Mouse (Mus musculus) kidney, embryonic 15.5 days (tissue): ENCODE data around the gene Tmem198b. TPM values are rescaled to one million over a fixed set of nuclear protein-coding genes. Genes with fewer than 3 reads are reported as not detected.

ENCODE experiments used
- ATAC-seq: fragments of 200-750 bp; cut with Nextera tagmentation; replicated peaks from 2 replicates; pipeline ENCODE4 v1.8.0; 2017; ENCODE audit warnings: moderate TSS enrichment; ENCODE audit not compliant: low FRiP score
- H3K27ac ChIP-seq: fragments of 300-500 bp; sonication (generic); 2 replicates; pipeline ENCODE4 v1.5.1; 2015; ENCODE audit warnings: mild to moderate bottlenecking, inconsistent platforms
- H3K27me3 ChIP-seq: fragments of 300-500 bp; sonication (generic); 2 replicates; pipeline ENCODE4 v1.6.1; 2015; ENCODE audit warnings: inconsistent platforms
- H3K36me3 ChIP-seq: fragments of 300-500 bp; sonication (generic); 2 replicates; pipeline ENCODE4 v1.6.1; 2015; ENCODE audit warnings: inconsistent platforms
- H3K4me1 ChIP-seq: fragments of 300-500 bp; sonication (generic); 2 replicates; pipeline ENCODE4 v1.6.1; 2015; ENCODE audit warnings: inconsistent platforms
- H3K4me2 ChIP-seq: fragments of 300-500 bp; sonication (generic); 2 replicates; pipeline ENCODE4 v1.6.1; 2015; ENCODE audit warnings: moderate library complexity, mild to moderate bottlenecking, inconsistent platforms
- H3K4me3 ChIP-seq: fragments of 300-500 bp; sonication (generic); replicated peaks from 2 replicates; pipeline ENCODE4 v1.5.1; 2015; ENCODE audit warnings: mild to moderate bottlenecking, inconsistent platforms
- H3K9ac ChIP-seq: fragments of 300-500 bp; sonication (generic); 2 replicates; pipeline ENCODE4 v1.6.1; 2015; ENCODE audit warnings: mild to moderate bottlenecking, inconsistent platforms
- H3K9me3 ChIP-seq: fragments of 300-500 bp; sonication (generic); replicated peaks from 2 replicates; pipeline ENCODE4 v1.6.1; 2016; ENCODE audit warnings: inconsistent platforms
- WGBS: fragments of 180-500 bp; shearing (Covaris S2); methylation state at CpG from one replicate; pipeline ENCODE4 v1.1.7; 2015; ENCODE audit warnings: mixed read lengths; 5-methylcytosine and 5-hydroxymethylcytosine counted together
- polyA plus RNA-seq: library from polyadenylated mRNA; unstranded; fragments of >200 nt; fragmentation: Nextera tagmentation; extraction: Ambion mirVana; gene quantifications from 2 replicates; pipeline ENCODE4 v1.2.1, GENCODE M21; 2015

Gene Tmem198b
- polyA plus RNA-seq, 1 experiment from 2014 or later, result 20.6 TPM

GRCm38 (mm10) chr10:128795581-128795980 lies 8.6 kb downstream of the Tmem198b start:
- Histone ChIP-seq H3K4me3 (no peak overlapping the region), H3K9me3 (no peaks in the 10 kb centered on the region), H3K27ac (no peak overlapping the region), H3K9ac (no peak overlapping the region), H3K4me1 (no peaks in the 10 kb centered on the region), H3K4me2 (no peak overlapping the region), H3K36me3 (peaks cover 16% of the 10 kb centered on the region), H3K27me3 (no peaks in the 10 kb centered on the region)
- no peak for ATAC-seq
- WGBS, result 97% methylated on average over 3 of the region's 3 CpGs

- ATAC-seq, result no peak
- 90% methylated on average over 5 of the region's 5 CpGs for WGBS
- Histone ChIP-seq H3K4me2 (no peak overlapping the region), H3K4me3 (no peak overlapping the region), H3K9me3 (no peaks in the 10 kb centered on the region), H3K4me1 (no peaks in the 10 kb centered on the region), H3K27ac (no peak overlapping the region), H3K9ac (no peak overlapping the region), H3K36me3 (peaks cover 5% of the 10 kb centered on the region; the same call in 1 of the 2 replicates), H3K27me3 (no peaks in the 10 kb centered on the region)
Measured at GRCm38 (mm10) chr10:128794391-128794790, 9.8 kb downstream of the Tmem198b start.

DNA sequence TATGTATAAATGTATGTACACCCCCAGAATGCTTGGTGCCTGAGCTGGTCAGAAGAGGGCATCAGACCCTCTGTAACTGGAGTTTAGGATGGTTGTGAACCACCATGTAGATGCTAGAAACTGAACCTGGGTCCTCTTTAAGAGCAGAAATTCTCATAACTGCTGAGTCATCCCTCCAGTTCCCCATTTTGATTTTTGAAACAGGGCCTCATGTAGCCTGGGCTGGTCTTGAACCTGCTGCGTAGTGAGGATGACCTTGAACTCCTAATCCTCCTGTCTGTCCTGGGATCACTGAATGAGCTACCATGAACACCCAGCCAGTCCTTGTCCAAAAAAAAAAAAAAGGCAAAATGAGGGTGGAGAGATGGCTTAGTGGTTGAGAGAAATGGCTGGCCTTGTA lies 10.9 kb downstream of the Tmem198b start:
- no peak for ATAC-seq

DNA sequence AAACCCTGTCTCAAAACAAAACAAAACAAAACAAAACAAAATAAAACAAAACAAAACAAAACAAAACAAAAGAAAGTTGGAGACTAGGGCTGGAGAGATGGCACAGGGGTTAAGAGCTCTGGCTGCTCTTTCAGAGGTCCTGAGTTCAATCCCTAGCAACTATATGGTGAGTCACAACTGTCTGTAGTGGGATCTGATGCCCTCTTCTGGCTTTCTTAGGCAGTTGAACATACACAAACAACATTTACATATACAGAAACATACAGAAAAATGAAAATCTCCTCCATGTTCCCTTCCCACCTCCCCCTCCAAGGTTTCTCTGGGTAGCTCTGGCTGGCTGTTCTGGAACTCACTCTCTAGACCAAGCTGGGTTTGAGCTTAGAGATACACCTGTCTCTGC lies 12.1 kb downstream of the Tmem198b start:
- H3K4me1 ChIP-seq, result no peaks in the 10 kb centered on the region
- no peaks in the 10 kb centered on the region for H3K9me3 ChIP-seq
- H3K4me2 ChIP-seq, result no peak overlapping the region
- ATAC-seq, result no peak
- no peak overlapping the region for H3K9ac ChIP-seq
- no peak overlapping the region for H3K27ac ChIP-seq
- no peaks in the 10 kb centered on the region for H3K27me3 ChIP-seq
- no peaks in the 10 kb centered on the region for H3K36me3 ChIP-seq
- H3K4me3 ChIP-seq, result no peak overlapping the region

More for the DNA sequence above, 10.9 kb downstream of the Tmem198b start:
- no peak overlapping the region for H3K27ac ChIP-seq
- H3K4me2 ChIP-seq, result no peak overlapping the region
- H3K9ac ChIP-seq, result no peak overlapping the region
- H3K36me3 ChIP-seq, result no peaks in the 10 kb centered on the region
- WGBS, result 94% methylated on average over 1 of the region's 1 CpGs
- H3K9me3 ChIP-seq, result no peaks in the 10 kb centered on the region
- no peaks in the 10 kb centered on the region for H3K27me3 ChIP-seq
- no peaks in the 10 kb centered on the region for H3K4me1 ChIP-seq
- H3K4me3 ChIP-seq, result no peak overlapping the region

DNA sequence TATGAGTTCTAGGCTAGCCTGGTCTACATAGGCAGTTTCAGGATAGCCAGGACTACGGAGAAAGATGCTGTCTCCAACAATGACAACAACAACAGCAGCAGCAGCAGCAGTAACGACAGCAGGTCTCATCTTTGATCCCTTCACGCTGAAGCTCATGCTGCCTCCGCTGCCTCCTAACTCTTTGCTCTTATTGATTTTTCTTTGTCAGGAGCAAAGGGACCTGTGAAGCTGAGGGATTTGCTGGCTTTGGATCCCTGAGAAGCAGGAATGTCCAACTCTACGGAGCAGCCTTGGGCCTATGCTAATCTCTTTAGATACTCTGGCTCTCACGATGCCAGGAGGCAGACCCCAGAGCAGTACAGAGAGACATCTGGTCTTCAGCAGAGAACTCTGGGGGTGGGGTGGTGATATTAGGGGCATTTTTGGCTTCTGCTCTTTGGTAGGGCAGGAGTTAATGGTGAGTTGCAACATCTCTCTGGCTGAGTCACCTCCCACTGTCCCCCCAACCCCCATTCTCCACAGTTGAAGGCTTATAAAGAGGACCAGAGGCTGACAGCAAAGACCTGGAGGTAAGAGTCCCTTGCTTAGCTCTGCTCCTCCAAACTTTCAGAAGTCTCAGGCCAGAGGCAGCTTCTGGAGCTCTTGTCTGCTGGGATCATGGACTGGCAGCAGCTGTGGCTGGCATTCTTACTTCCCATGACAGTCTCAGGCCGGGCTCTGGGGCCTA lies 13.6 kb downstream of the Tmem198b start, which contains the start of gene Mmp19:
Gene Mmp19 (plus strand): TSS at position 513 of the 727 bp plus-strand sequence.
- H3K4me3 ChIP-seq, result no peak within 1 kb of the TSS
- H3K36me3 ChIP-seq, result no peaks in the 10 kb centered on the region
- no peak within 1 kb of the TSS for H3K9ac ChIP-seq
- H3K9me3 ChIP-seq, result no peaks in the 10 kb centered on the region
- no peaks in the 10 kb centered on the region for H3K4me1 ChIP-seq
- no peak for ATAC-seq
- H3K27me3 ChIP-seq, result peaks cover 2% of the 10 kb centered on the region; the same call in 1 of the 2 replicates
- no peak within 1 kb of the TSS for H3K4me2 ChIP-seq
- H3K27ac ChIP-seq, result no peak within 1 kb of the TSS
- WGBS, result 79% methylated on average over 7 of the region's 7 CpGs

DNA sequence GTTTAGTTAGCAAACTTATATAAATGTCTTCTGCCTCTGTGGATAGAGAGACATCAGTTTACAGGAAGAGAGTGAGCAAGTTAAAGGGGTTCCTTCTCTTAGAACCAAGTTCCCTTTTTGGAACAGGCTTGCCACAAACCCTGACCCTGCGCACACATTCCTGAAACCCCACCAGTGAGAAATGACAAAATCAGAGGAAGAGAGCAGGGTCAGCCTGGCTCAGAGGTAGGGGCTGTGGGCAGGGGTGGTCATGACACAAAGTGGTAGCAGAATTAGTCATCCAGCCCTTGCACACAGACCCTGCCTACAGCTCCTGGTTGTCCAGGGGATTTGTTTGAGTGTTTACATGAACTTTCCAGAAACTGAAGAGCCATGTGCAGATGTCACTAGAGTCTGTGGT lies 24.0 kb downstream of the Tmem198b start:
- ATAC-seq, result no peak
- WGBS, result 90% methylated on average over 1 of the region's 1 CpGs
- no peaks in the 10 kb centered on the region for H3K27me3 ChIP-seq
- H3K36me3 ChIP-seq, result no peaks in the 10 kb centered on the region
- H3K9ac ChIP-seq, result no peak overlapping the region
- no peak overlapping the region for H3K4me3 ChIP-seq
- peaks cover 9% of the 10 kb centered on the region for H3K9me3 ChIP-seq
- no peak overlapping the region for H3K4me2 ChIP-seq
- no peak overlapping the region for H3K27ac ChIP-seq
- peaks cover 4% of the 10 kb centered on the region for H3K4me1 ChIP-seq

- Histone ChIP-seq H3K4me1 (peaks cover 4% of the 10 kb centered on the region), H3K9ac (no peak overlapping the region), H3K27ac (peak overlapping the region; percentile 89), H3K36me3 (no peaks in the 10 kb centered on the region), H3K9me3 (peaks cover 6% of the 10 kb centered on the region), H3K4me2 (peak overlapping the region; percentile 29), H3K27me3 (no peaks in the 10 kb centered on the region), H3K4me3 (no peak overlapping the region)
- WGBS, result 30% methylated on average over 8 of the region's 8 CpGs
- peak; percentile 92; the same call in 1 of the 2 replicates for ATAC-seq
Measured at GRCm38 (mm10) chr10:128779011-128779795, 25.0 kb downstream of the Tmem198b start.

DNA sequence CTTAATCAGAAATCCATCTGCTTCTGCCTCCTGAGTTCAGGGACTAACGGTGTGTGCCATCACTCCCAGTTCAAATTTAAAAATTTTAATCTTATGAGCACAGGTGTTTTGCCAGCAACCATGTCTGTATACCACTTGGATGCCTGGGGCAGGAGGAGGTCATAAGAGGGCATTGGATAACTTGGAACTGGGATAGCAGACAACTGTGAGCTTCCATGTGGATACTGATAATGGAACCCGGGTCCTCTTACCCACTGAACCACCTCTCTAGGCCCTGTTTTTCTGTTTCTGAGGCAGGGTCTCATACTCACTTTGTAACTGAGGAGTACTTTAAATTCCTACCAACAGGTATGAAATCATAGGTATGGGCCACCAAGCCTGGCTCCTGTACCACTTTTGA lies 25.7 kb downstream of the Tmem198b start:
- Histone ChIP-seq H3K4me2 (no peak overlapping the region), H3K9me3 (no peaks in the 10 kb centered on the region), H3K36me3 (no peaks in the 10 kb centered on the region), H3K9ac (no peak overlapping the region), H3K4me3 (no peak overlapping the region), H3K27ac (peak overlapping the region; percentile 89), H3K4me1 (peaks cover 4% of the 10 kb centered on the region), H3K27me3 (no peaks in the 10 kb centered on the region)
- ATAC-seq, result no peak
- 95% methylated on average over 2 of the region's 2 CpGs for WGBS

DNA sequence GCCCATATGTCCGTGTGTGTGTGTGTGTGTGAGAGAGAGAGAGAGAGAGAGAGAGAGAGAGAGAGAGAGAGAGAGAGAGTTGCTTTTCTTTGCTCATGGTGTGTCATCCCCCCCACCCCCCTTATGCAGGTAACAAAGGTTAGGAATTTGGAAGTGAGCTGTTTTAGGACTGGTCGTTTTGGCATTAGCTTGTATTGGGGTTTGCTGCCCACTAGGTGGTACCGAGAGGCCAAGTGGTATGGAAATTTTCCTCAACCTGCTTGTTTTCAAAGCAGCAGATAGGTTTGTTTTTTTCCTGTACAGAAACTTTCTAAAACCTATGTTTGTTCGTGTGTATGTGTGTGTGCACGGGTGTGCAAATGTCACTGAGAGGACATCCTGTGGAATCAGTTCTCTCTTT lies 30.5 kb downstream of the Tmem198b start:
- H3K4me1 ChIP-seq, result no peaks in the 10 kb centered on the region; the same call in 1 of the 2 replicates
- H3K9me3 ChIP-seq, result no peaks in the 10 kb centered on the region
- no peak overlapping the region for H3K4me2 ChIP-seq
- WGBS, result 36% methylated on average over 5 of the region's 5 CpGs
- H3K27ac ChIP-seq, result no peak overlapping the region
- ATAC-seq, result no peak
- no peak overlapping the region for H3K9ac ChIP-seq
- no peaks in the 10 kb centered on the region for H3K27me3 ChIP-seq
- H3K36me3 ChIP-seq, result no peaks in the 10 kb centered on the region
- no peak overlapping the region for H3K4me3 ChIP-seq

DNA sequence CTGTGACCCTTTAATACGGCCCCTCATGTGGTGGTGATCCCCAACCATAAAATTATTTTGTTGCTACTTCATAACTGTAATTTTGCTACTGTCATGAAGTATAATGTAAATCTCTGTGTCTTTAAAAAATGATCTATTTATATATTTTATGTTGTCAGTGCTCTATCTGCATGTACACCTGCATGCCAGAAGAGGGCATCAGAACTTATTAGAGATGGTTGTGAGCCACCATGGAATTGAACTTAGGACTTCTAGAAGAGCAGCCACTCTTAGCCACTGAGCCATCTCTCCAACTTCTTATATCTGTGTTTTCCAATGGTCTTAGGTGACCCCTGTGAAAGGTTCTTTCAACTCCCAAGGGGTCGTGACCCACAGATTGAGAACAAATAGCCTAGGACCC lies 31.3 kb downstream of the Tmem198b start:
- Histone ChIP-seq H3K27me3 (no peaks in the 10 kb centered on the region), H3K9ac (no peak overlapping the region), H3K4me2 (no peak overlapping the region), H3K9me3 (no peaks in the 10 kb centered on the region), H3K27ac (no peak overlapping the region), H3K4me1 (no peaks in the 10 kb centered on the region), H3K36me3 (peaks cover 4% of the 10 kb centered on the region), H3K4me3 (no peak overlapping the region)
- 80% methylated on average over 2 of the region's 2 CpGs for WGBS
- no peak for ATAC-seq
